Mouse (Mus musculus) heart, adult 2 months (tissue): ENCODE data around the gene Stab2.

Source experiments
- CTCF ChIP-seq: fragments of 200-600 bp; IDR thresholded peaks from 2 replicates; pipeline ENCODE4 v1.8.1; 2022; ENCODE audit warnings: antibody characterized with exemption, mild to moderate bottlenecking, moderate library complexity
- EP300 ChIP-seq: fragments of 200-500 bp; IDR thresholded peaks from 2 replicates; pipeline ENCODE4 v1.6.1; 2011; ENCODE audit warnings: low read depth, low read length, control low read depth; ENCODE audit not compliant: insufficient read depth
- POLR2A ChIP-seq: fragments of 200-500 bp; IDR thresholded peaks from 2 replicates; pipeline ENCODE4 v1.6.1; 2011; ENCODE audit warnings: mild to moderate bottlenecking, low read depth, low read length, control low read depth; ENCODE audit not compliant: insufficient read depth

- TF ChIP-seq CTCF = no peak
- no peak for TF ChIP-seq EP300
- TF ChIP-seq POLR2A = no peak
Observed at GRCm38 (mm10) chr10:86821014-86821413, 186.8 kb downstream of the Stab2 start.
